Mouse (Mus musculus) frontal cortex, adult (tissue): ENCODE data around the gene Snd1.
A peak's percentile ranks its signal among the peaks of the same experiment; 100 is the strongest.

Experiments used
- ATAC-seq: cut with Nextera tagmentation; 2 replicates; pipeline ENCODE4 v1.9.2; 2017; ENCODE audit warnings: mild to moderate bottlenecking, moderate library complexity, mixed read lengths; ENCODE audit not compliant: low TSS enrichment

Gene Snd1

DNA sequence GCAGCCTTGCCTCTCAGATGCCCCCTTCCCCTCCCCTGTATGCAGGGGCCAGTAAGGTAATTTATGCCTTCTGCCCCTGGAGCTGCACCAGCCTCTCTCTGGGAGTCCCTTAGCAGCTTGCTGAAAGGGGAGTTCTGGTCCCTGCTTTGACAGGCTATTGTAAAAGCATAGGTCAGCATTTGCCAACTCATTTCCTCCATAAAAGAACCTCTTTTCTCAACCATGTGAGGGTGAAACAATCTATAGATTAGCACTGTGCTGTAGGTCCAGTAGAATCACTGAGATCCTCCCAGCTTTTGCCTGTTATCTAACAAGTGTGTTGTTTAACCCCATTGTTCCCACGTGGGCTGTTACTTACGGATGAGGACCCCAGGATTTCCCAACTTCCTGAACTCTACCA, 359.1 kb downstream of the Snd1 start:
- no peak for ATAC-seq

DNA sequence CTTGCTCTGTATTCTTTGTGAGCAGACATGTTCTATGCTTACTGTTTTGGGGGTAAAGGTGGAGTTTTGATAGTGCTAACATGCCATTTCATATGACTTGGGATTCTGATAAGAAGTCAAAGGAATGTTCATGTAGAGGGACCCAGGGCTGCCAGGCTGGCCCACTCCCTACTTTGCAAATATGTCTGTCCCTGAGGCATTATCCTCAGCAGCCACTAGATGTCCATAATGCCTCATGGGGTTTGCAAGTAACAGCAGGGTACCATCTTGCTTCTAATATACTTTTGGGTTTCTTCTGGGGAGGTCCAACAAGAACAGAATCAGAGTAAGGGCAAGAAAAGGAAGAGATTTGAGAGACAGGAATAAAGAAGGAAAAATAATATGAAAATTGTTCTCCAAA, 361.7 kb downstream of the Snd1 start:
- ATAC-seq = no peak

DNA sequence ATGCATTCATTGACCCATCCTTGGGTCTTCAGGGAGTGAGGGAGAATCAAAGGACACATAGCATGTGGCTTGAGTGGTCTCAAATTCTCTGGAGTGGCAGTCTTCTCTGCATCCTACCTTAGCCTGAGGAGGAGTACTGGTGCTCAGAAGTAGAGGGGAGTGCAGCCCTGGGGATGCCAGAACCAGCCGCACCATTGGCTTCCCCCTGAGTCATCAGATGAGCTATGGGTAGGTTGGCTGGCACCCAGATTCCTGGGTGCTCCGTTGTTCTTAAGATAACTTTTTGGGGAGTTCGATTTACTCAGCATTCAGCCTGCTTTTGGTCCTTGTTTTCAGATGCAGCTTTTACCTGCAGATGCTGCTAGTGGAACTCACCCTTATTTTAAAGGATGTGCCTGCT, 366.6 kb downstream of the Snd1 start:
- 0 out of 2 replicates have a peak, but pooled peaks have one; percentile 38 for ATAC-seq

DNA sequence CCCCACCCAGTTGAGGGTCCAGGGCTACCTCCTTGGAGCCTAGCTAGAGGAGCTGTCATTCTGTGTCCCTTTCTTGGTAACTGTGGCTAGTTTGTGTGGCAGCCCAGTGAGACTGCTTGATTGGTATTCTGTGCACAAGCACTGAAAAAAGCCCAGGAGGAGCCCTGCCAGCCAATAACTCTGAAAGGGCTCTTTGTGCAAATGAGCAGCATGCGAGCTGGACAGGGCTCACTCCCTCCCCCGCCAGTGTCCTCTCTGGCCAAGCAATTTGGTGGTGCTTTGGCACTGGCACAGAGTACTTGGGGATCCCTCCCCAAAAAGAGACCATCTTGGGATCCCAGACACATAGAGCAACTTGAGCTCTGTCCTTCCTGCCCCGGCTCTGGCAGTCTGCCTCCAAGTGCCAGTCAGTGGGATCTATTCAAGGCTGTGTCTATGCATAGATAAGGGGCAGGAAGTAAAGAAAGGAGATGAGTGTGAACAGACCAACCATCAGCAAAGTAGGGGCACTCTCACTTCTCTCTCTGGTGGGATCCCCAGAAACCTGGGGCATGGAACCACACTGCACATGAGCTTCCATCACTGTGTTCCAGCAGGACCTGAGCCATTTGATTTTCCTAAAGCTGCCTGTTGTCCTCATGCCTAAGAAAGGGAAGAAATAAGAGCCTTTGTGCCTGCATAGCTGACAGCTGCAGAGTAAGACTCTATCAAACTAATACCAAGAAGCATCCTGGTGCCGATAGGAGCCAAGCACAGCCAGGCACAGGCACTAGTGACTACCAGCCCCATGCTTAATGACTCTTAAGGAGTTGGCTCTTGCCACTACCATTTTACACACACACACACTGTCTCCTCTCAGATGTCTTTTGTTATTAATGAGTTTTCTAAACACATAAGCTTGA, 367.7 kb downstream of the Snd1 start:
- ATAC-seq = peak; percentile 76

DNA sequence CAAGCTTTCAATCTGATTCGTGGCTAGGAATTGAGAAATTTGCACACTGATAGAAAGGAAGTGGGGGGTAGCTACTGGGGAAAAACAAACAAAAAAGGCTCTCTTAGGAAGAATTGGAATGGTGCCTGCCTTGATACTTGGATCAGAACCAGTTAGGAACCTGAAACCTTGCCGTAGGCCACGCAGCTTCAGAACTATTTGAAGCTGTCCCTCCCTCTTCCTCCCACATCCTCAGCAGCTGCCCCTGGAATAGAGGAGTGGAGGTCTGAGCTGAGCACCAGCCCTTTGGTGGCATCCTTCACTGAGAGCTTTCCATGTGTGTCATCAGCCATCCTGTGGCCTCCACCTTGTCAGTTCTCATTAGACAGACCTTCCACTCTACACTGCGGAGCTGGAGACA, 370.7 kb downstream of the Snd1 start:
- ATAC-seq = no peak

DNA sequence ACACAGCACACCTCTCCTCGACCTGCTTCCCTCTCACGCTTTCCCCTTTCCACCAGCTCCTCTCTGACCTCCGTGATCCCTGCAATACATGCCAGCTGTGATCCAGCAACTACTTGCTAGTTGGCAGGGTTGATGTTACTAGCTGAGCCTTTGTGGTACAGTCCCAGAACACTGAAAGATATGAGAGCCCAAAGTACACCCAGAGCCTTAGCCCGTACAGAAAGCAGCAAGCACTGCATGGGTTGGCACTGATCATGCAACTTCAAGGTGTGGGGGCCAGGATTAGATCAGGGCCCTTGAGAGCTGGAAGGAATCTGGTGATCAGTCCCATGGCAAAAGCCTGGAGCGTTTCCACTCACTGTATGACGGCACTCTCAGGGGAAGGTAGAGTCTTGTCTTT, 372.7 kb downstream of the Snd1 start:
- no peak for ATAC-seq

DNA sequence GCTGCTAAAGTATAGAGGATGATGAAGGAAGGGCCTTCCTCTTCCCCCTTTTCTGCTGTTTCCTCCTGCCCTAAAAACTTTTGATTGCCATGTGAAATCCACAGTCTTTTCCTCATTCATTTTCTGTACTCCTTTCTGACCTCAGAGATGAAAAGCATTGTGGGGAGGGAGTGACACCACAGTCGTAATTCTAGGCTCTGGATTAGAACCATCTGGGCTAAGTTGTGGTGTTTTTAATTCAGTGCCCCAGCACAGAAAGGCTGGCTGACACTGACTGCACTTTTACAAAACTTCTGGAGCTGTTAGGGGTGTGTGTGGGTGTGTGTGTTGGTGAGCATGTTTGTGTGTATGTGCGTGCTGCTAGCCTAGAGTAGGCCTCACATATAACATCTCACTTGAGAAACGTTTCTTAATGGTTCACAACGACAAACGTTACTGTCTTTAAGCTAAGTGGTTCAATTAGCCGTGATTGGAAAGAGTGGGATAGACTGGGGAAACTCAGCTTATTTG, 373.4 kb downstream of the Snd1 start:
- ATAC-seq = 0 out of 2 replicates have a peak, but pooled peaks have one; percentile 28

DNA sequence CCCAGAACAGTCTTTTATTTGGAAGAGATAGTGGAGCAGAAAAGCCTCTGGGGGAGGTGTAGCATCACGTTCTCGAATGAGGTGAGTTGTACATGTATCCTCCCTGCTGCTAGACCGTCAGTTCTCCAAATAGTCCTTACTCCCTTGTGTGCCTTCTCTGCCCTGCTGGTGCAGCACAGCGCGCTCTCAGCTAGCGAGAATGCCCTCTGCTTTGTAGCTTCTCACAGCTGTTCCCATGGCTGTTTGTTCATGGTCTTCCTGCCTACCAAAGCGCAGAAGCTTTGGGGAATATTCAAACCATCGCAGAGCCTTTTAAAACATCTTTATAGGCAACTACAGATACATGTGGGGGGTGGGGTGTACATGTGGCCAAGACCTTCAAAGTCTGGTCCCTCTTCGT, 374.0 kb downstream of the Snd1 start:
- ATAC-seq = 0 out of 2 replicates have a peak, but pooled peaks have one; percentile 24

DNA sequence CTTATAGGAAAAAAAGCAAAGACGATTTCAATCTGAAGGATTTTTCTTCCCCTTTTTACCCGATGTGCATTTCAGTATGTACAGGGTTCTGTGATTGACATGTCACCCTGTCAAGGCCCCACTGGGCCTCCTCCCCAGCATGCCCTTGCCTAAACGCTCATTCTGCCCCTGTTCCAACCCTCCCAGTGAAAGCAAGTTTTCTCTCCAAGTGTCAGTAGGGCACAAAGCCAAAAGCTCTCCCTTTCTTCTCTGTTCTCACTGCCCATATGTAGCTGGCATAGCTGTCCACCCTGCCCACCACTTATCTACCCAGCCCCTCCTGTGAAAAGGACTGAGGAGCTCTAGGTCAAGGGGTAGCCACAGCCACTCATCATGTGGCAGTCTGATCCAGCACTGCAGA, 374.4 kb downstream of the Snd1 start:
- no peak for ATAC-seq

DNA sequence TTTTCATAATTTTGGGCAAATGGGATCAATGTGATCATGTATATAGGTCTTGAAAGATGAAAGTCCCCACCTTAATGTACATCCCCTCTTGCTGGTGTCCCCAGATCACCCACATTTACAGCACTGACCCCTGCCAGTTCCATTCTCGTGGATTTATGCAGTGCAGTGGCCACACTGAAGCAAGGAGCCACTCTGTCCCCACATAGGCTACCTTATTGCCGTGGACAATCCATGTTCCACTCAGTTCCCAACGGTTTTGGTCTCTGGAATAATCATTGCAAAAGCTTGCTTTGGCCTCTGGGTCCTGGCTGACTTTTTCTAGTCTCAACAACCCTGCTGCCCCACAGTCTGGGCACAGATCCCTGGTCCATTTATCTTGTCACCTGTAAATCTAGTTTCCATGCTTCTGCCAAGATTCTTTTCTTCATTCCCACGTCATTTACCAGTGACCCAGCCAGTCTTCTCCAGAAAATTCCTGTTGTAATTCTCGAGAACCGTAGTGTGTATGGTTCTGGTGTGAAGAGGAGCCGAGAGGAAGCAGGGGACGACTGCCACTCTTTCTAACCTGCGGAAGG, 375.5 kb downstream of the Snd1 start:
- no peak for ATAC-seq

DNA sequence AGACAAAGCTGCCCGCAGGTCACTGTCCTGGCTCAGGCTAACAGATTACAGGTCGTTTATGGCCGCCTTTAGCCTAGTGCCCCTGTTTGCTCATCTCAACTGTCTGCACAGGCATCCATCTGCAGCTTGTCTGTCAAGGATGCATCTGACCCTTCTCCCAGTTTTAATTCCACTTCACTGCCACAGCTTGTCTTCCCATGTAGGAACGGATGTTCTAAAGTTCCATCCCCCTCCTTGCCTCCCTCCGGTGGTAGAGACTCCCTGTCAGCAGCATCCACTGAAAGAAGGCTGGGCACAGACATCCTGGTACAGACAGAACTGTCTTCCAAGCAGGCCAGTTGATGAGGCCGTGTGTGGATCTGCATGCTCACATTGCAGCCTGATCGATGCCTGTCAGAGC, 377.4 kb downstream of the Snd1 start:
- no peak for ATAC-seq

DNA sequence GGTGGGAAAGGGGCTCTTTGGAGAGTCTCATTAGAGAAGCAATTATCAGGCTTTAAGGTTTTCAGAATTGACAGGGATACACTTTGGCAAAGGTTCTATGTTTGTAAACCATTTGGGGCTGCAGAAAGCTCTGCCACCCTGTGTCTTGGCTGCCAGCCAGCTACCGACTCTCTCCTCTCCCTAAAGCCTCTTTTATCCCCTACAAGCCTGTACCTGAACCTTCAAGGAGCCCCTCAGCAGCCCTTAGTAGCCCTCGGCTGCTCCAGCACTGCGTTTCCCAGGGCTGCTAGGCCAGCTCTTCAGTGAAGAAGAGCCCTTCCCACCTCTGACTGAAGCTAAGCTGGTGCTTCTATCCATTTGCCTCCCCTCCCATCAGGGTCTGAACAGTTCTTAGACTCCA, 378.2 kb downstream of the Snd1 start:
- ATAC-seq = no peak

DNA sequence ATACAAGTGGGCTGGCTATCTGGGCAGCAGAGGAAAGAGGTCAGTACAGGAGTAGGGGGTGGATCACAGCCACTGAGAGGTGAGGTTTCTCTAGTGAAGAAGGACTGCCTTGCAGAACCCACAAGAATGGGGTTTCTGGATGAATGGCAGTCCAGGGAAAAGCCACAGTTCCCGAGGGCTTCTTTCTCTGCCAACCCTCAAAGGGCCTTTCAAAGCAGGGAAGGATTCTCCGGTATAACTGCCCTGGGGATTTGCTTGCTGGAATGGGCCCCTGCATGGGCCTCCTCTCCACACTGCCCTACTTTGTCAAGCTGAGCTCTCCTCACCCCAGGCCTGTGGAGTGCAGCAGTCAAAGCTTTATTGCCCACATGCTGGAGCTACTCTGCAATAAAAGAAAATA, 378.7 kb downstream of the Snd1 start:
- no peak for ATAC-seq

DNA sequence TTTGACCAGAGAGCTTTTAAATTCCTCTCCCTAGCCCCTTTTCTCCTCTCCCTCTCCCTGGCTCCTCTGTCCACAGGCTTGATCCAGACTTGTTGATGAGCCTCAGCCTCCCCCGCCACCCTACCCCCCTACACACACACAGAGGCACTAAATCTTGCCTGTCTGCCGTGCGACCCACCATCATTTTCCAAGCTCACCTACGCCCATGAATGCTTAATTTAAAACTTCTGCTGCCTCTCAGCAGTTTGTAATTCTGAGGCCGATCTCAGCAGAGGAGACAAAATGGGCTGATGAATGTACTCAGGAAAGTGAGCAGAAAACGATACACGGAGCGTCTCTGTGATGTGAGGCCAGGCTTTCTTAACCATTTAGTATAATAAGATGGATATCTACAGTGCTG, 379.7 kb downstream of the Snd1 start:
- peak; percentile 66 for ATAC-seq

DNA sequence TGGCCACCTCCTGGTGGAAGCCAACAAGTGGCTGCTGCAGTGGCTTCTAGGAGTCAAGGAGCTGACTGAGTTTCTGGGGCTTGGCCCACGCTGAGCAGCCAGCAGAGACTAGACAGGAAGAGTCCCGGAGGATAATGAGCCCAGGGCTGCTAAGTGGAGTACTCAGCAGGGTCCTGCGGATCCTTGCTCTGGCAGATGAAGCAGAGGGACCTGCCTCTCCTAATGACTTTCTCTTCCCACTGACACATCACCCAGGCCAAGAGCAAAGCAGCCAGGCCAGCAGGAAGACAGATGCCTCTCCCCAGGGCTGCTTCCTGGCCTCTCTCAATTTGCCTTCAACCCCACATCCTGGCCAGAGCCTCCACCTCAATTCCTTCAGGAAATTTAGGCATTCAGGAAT, 380.5 kb downstream of the Snd1 start:
- ATAC-seq = no peak

DNA sequence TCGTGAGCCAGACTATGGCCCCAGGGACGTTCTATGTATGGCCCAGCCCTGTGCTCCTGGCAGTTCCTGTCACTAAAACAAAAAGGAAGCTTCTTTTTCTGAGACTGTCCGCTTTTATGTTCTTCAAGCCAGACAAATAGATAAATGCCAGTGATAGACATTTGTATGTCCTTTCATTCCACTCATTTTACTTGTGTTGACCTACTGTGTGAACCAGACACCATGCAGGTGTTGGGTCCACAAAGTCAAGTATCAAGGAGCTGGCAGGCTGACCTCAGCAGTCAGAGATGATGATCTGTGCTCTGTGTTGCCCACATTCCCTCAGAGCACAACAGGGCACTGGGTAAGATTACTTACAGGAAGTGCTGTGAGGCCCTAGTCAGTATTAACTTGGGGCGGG, 381.9 kb downstream of the Snd1 start:
- ATAC-seq = no peak

DNA sequence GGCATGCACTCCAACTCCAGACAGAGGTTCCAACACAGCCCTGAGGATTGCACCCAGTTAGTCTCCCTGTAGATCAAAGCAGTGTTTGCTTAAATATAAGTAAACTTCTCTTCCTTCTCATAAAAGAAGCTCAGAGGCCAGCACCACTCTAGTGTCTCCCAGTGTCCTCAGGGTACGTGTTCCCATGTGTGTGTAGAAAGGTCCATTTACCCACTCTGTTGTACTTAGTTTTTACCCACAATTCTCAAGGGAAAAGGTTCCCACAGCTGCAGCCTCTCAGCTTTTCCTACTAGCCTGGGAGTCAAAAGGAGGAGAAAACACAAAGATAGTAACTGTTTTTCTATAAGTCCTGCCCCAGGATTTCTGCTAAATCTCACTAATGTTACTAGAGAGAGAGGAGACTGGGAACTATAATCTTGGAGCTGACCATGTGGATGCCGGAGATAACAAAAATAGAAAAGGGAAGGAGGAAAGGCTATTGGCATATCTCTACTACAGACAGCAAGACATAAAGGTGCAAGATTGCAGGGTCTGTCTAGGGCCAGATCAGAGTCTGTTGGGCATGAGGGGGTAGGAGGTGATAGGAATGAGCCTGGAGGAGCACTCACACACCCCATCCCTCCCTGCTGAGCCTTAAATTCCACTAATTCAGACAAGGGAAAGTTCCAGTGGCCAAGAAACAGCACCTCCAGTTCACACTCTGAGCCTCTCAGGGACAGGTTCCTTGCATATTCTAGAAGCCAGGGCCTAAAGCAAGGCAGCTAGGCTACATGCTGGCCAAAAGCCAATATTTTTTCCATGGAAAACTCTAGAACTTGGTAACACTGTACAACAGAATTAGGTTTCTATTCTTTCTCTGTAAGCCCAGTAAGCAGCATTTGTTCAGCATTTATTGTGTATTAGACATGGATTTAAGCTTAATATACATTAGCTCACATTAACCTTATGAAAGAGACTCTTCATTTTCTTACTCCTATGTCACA, 382.6 kb downstream of the Snd1 start:
- no peak for ATAC-seq

DNA sequence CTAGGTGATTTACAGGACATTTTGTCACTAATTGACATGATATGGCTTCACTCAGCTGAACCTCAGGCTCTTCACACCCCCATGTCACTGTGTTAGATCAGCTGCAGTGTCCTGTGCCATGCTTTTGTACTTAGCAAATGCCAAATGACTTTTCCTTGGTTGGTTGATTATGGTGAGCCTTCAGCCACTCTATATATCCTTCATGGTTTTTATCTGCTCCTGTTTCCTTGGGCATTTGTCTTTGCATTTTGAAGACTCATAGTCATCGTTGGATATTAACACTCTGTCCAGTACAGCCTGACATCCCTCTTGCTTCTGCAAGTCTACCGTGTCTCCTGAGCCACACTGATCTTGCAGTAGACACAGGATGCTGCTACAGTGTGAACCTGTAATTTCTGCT, 384.2 kb downstream of the Snd1 start:
- ATAC-seq = no peak

DNA sequence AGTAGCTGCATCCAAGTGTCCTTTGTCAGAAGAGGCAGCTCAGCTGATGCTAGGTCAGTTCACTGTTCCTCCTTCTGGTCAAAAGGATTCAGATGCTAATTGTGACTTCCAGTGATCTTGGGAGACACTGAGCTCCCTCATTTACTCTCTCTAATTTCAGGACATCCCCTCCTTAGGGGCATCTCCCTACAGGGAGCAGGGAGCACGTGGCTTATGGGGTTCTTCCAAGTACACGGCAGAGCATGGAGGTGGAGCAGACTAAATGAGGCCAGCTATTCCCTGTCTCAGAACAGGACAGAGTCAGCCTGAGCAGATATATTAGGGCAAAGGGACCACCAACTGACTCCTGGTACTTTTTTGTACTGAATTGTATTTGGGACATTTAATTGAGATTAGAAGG, 385.5 kb downstream of the Snd1 start:
- no peak for ATAC-seq

DNA sequence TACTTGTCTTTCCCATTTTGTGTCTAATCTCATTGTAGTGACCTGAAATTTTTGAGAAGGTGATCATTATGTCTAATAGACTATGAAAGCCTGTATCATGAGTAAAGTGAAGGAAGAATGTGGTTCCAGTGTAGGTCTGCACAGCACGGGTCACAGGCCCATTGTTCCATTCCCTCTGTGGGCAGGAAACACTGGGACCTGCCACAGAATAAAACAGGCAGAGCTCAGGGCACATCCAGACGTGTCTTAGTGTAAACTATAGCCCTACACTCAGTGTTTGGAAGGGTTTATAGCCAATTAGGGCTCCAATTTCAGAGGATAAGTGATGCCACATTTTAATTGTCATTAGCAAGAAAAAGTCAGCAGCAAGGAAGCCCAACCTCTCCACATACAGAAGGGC, 386.0 kb downstream of the Snd1 start:
- ATAC-seq = no peak

DNA sequence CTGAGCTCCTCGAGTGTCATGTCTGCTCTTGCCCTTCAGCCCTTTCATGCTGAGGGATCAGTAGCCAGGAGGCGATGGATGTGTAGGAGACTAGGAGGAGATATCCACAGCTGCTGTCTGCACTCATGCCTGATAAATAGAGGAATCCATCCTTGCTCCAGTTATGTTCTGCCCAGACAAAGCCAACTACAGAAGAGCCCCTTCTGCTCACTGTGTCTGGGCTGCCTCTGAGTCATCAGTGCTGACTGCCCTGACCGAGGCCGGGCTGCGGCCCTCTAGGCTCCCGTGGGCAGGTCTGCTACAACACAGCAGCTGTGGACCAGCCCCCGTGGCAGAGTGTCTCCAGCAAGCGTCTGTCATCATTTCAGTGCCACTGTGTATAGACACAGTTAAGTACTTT, 387.4 kb downstream of the Snd1 start:
- 0 out of 2 replicates have a peak, but pooled peaks have one; percentile 17 for ATAC-seq

DNA sequence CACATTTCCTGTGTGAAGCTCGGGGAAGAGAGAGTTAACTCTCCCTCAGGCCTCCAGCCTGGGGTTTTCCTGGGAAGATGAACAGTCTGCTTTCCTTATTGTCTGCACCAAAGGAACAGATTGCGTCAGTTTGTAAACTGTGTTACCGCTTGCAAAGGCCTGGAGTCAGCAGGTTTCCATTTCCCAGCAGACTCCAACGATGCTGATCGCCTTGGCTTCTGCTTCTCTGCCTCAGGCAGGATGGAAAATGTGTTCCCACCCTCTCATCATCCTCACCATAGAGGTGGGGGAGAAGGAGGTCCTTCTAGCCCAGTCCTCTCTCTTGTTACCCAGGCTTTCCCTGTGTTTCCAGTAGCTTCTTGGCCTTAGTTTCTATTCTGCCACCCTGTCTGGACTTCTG, 389.7 kb downstream of the Snd1 start:
- peak; percentile 66 for ATAC-seq
